Mouse (Mus musculus) lung, postnatal 4 days (tissue): ENCODE results near the gene Hoxa7.

ENCODE experiments used
- DNase-seq, 2 experiments: peaks; one replicate each; pipeline ENCODE4 v3.0.0; 2021

The Hoxa7 gene

DNA sequence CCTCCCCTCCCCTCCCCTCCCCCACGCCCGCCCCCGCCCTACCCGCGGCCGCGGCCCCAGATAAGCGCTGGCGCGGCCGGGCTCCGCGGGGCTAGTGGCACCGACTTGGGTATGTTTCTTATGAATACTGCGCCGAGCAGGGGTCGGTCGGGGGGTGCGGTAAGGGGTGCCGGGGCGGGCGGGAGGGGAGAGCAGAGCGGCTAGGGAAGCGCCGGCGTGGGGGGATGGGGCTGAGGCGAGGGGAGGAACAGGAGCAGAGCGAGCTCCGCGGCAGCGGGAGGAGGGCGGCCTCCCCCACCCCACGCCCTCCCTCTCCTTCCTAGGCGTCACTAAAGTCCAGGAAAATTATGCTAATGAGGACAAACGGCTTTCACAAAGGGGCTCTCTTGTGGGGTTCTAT lies 45.8 kb downstream of the Hoxa7 start:
- peak; percentile 78 to 84 for DNase-seq

DNA sequence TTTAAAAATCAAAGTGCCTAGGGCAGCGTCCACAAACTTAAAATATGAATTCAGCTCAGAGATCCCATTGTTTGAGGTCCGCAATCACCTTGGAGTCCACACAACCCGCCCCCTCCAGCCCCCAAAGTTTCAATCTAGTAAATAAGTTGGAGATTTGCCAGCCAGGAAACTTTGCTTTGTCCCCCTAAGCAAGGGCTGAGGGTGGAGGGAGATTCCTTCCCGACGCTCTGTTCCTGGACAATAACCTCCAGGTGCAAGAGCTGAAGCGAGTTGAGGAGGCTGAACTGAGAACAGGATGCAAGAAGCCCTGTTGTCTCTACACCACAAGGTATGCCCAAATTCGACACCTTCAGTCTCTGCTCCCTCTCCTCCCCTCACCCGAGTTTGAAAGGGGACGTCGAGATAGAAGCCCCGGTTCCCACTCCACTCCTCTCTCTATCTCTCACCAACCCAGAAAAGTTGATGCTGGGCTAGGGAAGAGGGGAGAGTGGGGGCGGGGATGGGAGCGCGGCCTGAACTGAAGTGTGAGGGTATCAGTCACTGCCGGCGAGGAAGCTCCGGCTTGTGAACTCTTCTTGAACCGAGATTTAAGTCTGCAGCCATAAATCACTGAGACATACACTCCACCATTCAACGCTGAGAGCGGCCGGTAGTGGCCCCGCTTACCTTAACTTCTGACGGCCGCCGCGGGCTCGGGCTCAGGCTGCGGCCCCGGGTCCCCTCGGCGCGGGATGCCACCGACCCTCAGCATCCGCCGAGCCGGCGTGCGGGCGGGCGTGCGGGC lies 46.5 kb downstream of the Hoxa7 start:
- peak; percentile 71 to 80 for DNase-seq

DNA sequence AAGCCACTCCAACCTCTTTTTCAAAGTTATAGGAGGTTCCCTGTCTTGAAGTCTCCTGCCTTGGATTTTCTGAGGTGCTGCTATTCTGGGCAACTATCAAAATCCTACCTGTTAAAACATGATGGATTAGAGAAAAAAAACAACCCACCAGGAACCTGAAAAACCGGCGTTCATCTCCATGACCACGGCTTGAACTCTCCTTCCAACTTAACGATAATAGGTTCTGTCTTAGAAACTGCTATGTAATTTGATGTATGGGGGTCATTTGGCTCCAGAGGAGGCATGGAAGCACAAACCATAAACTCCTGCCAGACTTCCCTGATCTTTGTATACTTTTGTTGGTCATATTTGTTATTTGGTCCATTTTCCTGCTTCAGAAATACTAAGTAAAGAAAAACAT lies 48.0 kb downstream of the Hoxa7 start:
- no peak for DNase-seq

DNA sequence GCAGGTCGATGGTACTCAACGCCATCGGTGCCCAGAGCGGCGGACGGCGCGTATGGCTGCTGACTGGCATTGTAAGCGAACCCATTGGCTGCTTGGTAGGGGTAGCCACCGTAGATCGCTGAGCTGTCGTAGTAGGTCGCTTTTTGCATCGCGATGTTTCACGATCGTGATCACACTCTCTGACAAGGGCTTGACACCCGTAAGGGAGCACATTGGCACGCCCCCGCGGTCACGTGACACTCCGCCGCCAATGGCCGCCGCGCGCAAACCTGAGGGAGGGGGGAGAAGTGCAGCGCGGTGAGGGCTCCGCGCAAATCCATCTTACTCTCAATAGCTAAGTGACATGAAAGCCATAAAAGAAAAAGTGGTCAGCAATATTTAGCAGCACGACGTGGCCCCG lies 49.2 kb downstream of the Hoxa7 start:
- peak; percentile 93 to 97 for DNase-seq

DNA sequence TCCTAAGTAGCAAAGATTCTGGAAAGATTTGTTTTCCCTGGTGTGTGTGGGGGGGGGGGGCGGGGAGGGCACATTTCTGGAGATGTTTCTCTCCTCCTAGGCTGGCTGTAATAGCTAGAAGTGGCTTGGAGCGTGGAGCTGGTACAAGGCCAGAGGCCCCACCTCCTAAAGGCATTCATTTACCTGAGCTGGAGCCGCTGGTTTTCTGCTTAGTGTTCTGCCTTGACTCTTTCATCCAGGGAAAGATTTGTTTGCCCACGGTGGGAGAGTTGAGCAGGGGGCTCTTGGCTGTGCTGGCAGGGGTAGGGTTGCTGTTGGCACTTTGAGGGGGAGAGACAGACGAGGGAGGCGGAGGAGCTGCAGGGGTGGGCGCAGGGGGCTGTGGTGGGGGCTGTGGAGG lies 49.7 kb downstream of the Hoxa7 start:
- no peak for DNase-seq

DNA sequence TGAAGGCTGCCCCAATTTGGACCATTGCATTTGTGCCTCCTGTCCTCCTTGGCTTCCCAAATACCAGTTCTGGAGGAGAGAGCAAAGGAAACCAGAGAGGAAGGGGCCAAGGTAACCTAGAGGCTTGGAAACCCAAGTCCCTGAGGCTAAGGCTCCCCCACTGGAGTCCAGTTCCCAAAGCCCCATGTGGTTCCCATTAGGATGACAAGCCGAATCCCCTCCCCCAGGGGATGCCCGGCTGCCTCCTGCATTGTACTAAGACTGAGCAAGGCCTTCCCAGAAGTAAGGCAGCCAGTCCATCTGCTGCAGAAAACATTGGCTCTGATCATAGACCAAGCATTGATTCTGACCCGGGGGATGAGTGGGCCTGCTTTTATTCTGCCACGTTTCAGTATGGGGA lies 50.3 kb downstream of the Hoxa7 start:
- DNase-seq, result peak; percentile 59 to 72

DNA sequence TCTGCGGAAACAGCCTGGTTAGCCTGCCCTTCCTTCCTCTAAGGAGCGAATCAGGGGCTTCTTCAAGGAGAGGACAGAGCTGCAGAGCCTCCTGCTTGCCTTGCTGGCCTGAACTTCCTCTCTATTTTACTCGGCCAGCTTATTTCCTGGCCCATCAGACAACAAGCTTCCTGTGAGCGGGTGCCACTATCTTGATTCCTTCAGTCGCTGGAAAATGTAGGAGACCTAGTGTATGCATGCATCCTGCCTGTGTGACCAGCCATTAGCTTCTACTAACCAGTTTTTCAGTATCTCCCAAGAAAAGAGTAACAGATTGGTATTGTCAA lies 50.8 kb downstream of the Hoxa7 start:
- DNase-seq, result peak in 1 of 2 experiments; percentile 71

DNA sequence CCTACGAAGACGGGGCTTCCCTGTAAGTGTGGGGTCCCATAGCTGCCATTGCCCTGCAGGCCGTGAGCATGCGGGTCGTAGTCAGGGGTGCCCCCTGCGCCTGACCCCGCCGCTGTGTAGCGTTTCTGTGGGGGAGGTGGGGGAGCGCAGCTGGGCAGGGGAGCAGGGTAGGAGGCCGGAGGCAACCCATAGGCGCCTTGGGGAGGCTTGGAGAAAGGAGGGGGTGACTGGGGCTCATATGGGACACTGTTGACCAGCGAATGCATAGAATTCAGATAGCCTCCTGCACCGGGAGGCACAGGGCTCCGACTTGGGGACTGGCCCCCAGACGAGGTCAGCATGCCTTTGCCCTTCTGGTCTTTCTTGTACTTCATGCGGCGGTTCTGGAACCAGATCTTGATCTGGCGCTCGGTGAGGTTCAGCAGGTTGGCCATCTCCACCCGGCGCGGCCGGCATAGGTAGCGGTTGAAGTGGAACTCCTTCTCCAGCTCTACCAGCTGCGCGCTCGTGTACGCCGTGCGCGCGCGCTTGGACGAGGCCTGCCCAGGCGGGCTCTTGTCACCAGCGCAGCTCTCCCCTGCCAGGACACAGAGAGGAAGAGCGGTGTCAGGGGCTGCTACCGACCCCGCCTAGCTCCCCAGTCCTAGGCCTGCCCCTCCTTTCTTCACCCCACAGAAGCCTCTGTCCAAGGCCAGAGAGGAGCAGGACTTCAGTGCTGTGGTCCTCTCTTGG lies 51.3 kb downstream of the Hoxa7 start:
- DNase-seq, result peak in 1 of 2 experiments; percentile 86

DNA sequence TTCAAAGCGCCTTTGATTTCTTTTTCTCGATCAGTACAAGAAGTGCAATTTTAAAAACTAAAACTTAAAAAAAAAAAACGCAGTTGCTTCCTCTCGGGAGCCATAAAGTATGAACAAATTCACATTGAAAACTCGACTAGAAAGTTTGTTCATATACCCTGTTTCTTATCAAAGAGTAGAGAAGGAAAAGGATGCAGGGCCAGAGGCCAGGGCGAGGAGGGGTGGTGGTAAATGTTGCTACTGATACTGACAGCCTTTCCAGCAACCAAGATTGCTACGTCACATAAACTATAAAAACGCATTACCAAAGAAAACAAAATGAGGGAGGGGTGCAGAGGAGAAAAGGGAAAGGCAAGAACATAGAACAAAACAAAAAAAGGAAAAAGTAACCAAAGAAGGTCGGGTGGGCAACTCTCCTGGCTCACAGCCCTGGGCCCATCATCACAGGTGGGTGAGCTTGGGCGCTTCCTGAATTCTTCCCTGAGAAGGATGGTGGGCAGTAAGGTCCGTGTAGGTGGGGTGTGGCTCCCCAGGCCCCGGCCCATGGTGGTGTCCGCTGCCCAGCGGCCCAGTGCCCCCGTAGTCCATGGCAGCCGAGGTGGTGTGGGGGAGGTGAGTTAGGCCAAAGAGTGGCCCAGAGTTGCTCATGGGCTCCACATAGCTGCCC lies 52.0 kb downstream of the Hoxa7 start:
- DNase-seq, result no peak

DNA sequence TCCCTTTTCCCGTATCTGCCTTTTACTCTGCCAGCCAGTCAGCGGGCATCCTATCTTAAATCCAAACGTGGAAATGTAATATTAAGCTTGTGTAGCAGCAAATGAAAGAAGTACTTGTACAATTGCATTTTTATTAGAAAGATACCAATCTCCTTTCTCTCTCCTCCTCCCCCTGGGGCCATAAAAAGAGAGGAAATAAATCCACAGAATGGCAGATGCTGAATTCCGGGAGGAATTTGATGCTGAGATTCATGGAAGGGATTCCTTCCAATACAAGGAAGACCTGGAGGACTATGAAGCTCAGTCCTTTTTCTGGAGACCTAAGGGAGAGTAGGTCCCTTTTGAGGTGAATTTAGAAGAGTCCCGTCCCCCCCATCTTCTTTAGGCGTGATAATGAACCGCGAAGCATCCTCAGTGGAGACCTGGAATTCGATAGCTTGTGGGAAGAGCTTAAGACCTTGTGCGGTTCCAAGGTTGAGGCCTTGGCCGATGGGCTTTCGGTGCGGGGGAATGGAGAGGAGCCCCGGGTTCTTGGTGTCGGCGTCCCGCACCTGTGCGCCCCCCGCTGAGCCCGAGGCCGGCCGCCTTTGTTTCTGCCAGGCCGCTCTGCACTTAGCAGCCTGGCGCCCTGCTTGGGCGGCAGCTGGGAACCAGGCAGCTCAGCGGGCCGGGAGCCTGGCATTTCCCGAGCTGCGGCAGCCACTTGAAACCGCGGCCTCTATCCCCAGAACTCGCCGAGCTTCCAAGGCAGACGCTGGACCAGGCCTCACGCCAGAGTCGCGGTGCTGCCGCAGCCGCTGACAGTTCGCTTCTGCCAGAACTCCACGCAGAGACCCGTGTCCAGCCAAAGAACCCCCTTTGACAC lies 53.2 kb downstream of the Hoxa7 start:
- peak; percentile 44 to 65 for DNase-seq

DNA sequence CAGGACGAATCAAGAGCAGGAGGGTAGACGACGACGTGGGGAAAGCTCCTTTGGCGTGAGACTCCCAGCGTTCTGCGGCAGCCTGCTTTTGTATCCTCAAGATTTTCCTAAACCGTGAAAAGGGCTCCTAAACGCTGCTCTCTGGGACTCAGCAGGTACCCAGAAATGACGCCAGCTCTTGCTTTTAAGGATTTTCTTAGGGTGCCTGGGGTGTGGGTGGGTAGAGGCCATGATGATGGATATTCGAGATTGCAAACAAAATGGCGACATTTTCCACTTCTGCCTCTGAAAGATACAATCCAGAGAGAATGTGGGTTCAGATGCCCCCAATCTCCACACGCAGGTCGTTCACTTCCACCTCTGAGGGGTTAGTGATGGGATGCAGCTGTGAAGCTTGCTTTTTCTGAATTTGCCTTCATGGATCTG lies 53.9 kb downstream of the Hoxa7 start:
- DNase-seq, result no peak

DNA sequence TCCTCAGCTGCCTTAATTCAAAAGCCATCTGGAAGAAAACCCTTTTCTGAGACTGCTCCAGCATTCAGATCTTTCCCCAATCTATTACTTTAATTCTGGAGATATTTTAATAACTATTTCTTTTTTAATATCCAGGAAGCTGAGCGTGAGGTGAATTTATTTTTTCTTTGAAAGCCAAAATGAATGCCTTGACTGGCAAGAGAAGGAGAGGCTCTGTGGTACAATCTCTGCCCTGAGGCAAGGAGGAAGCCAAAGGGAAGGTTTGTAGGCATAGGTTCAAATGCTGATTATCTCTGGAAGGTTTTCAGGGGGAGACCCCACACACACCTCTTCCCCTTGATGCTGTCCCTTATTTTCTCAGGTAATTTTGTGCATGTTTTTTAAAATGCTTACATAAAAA lies 54.5 kb downstream of the Hoxa7 start:
- no peak for DNase-seq

DNA sequence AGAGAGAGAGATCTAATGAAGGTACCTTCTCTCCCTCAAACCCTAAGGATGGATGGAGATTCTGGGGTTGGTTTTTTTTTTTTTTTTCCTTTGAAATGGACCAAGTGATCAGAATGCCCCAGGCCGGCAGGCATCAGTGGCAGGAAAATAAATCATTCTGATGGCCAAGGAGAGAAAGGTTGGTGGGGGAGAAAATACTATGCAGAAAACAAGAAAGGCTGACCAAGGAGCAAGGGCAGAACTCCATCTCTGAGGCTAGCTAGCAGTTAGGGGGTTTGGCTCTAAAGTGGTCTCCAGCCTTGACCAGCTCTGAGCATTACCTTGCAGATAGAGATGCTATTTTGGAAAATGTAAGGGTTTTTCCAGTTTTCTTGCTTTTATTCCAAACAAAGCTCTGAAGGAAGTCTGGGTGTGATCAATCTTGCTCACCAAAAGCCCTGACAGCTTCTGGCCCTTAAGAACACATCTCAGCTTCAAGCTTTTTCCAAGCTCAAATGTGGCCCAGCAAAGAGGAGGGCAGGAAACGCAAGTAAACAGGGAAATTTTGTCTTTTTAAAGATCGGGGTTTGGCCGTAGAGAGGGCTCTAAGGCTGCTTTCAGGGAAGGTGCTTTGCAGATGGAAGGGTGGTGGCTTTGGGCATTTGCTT lies 55.1 kb downstream of the Hoxa7 start:
- no peak for DNase-seq

DNA sequence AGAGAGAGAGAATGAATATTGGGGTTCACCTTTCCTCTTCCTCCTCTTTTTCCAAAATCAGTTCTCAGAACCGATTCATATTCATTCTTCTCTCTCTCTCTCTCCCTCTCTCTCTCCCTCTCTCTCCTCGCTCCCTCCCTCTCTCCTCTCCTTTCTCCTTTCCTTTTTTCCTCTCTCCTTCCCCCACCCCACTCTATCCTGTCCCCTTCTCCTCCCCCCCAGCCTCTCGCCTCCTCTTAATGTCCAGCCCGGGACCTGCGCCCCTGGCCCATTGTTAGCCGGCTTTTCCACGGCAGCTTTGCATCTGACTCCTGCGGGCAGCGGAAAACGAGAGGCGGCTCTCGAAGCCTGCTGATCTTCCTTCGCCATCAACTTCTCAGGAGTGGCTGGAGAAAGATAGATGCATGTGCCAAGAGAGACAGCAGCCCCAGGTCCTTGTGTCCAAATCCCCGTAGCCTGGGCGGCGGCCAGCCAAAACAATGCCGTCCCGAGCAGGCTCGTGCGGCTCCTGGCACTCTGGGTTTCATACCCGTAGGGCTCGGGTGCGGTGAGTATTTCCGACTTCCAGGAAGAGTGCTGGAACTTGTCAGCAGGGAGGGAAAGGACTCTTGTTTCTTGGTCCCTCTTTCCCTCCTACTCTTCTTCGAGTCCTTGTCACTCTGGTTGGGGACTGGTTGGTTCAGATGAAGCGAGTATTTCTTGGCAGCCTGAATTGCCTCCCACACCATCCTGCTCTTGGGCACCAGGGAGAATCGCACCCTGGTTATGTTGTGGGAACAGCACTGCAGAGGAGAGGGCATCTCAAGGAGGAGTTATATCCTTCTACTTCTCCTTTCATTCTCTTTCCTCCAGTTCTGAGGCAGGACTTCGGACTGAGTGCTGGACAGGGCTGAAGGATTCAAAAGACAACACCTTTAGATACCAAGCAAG lies 55.9 kb downstream of the Hoxa7 start:
- peak; percentile 68 to 79 for DNase-seq

DNA sequence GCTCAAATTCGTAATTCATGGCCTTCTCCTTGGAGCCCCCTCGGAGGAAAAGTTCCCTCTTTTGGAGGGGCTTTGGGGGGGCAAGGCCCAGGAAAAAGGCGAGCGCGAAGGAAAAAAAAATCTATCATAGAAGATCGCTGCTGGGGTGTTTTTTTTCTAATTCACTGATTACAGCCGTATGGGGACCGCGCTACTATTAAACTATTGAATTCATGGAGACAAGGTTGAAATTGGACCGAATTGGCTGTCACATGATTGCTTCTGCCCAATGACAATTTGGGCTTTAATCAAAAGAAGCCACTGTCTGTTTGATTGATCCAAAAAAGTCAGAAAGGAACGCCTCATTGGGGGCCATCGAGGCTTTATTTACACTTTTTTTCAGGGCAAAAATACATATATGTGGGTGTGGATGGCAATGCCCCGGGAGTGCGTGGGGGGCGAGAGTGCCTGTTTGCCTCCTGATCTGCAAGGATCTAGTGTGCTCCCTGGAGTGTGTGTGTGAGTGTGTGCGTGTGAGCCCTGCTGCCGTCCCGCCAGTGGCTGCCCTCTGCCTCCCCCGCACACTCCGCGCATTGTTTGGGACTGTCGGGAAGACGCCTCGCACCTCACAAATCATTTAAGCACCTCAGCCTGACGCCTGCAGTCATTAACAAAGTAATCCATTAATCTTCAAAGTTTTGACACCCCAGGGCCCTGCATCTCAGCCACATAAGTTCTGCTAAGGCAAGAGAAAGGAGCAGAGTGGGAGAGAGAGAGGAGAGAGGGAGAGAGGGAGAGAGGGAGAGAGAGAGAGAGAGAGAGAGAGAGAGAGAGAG lies 56.8 kb downstream of the Hoxa7 start, which contains the start of gene Hoxa2:
Gene Hoxa2 (minus strand): TSS at position 206 of the 815 bp plus-strand sequence.
- DNase-seq, result peak; percentile 68 to 82
